Mouse (Mus musculus) heart, postnatal 0 days (tissue): ENCODE measurements around the gene Prelid3b.

Experiments
- CTCF ChIP-seq: IDR thresholded peaks from 2 replicates; pipeline ENCODE4 v1.5.1; 2016; ENCODE audit warnings: antibody characterized with exemption, control low read depth, low read depth
- EP300 ChIP-seq: IDR thresholded peaks from 2 replicates; pipeline ENCODE4 v1.6.1; 2016; ENCODE audit warnings: antibody characterized with exemption, low read depth

- TF ChIP-seq CTCF (no peak), EP300 (no peak)
Measured at GRCm38 (mm10) chr2:174517141-174518079, 44.5 kb upstream of the Prelid3b start.
